Mouse (Mus musculus): Measurements from ENCODE around the gene Dand5.

- TF ChIP-seq POLR2A (IDR thresholded peaks at IDR 0.05; ENCODE audit: extremely low read depth, insufficient read depth, low read length) (no peak), CTCF (IDR thresholded peaks at IDR 0.05; ENCODE audit: low read depth, low read length) (no peak)
Measured at GRCm38 (mm10) chr8:84839411-84839810, 16.8 kb upstream of the Dand5 start.

Data from liver, adult 2 months (tissue).